Comparison of ENCODE assay signal across 8 mouse cellular contexts in genomic region chr11:57801766-57802510, GRCm38 (mm10). TPM values are rescaled to one million over a fixed set of nuclear protein-coding genes. Genes with fewer than 3 reads are reported as not detected.
DNase-seq lines count a peak whose midpoint lies in the region; ATAC-seq and TF ChIP-seq lines count a peak whose summit lies in the region.

No protein-coding gene starts in this region.

- H3K27ac ChIP-seq in embryonic facial prominence, embryonic 12.5 days: peak overlapping the region; percentile 69
- H3K27ac ChIP-seq in heart, embryonic 12.5 days (ENCODE audit: poor library complexity, severe bottlenecking): peak overlapping the region; percentile 69
- H3K27ac ChIP-seq in kidney, embryonic 15.5 days: peak overlapping the region; percentile 75
- peak overlapping the region; percentile 65 for H3K27ac ChIP-seq in lung, embryonic 14.5 days (ENCODE audit: low read depth)

- WGBS in embryonic facial prominence, embryonic 12.5 days: under 1% methylated on average over 84 of the region's 85 CpGs
- under 1% methylated on average over 85 of the region's 85 CpGs for whole genome bisulfite sequencing in heart, embryonic 12.5 days
- under 1% methylated on average over 67 of the region's 85 CpGs for WGBS in kidney, embryonic 15.5 days
- under 1% methylated on average over 79 of the region's 85 CpGs for WGBS in lung, embryonic 14.5 days

- peak overlapping the region; percentile 85 for H3K4me3 ChIP-seq in embryonic facial prominence, embryonic 12.5 days
- peak overlapping the region; percentile 99 for H3K4me3 ChIP-seq in heart, embryonic 12.5 days
- peak overlapping the region; percentile 98 for H3K4me3 ChIP-seq in kidney, embryonic 15.5 days (replicated peaks)
- H3K4me3 ChIP-seq in lung, embryonic 14.5 days (ENCODE audit: low read depth, low read length): peak overlapping the region; percentile 92

- H3K9me3 ChIP-seq in embryonic facial prominence, embryonic 12.5 days: no peaks in the 10 kb centered on the region
- no peaks in the 10 kb centered on the region for H3K9me3 ChIP-seq in heart, embryonic 12.5 days (replicated peaks)
- H3K9me3 ChIP-seq in kidney, embryonic 15.5 days (replicated peaks): no peaks in the 10 kb centered on the region
- no peaks in the 10 kb centered on the region for H3K9me3 ChIP-seq in lung, embryonic 14.5 days (ENCODE audit: low read depth, low read length)

- H3K36me3 ChIP-seq in embryonic facial prominence, embryonic 12.5 days: 0 out of 2 replicates have a peak, but pooled peaks cover 7% of the 10 kb centered on the region
- H3K36me3 ChIP-seq in heart, embryonic 12.5 days: no peaks in the 10 kb centered on the region
- H3K36me3 ChIP-seq in kidney, embryonic 15.5 days: peaks cover 8% of the 10 kb centered on the region; the same call in 1 of the 2 replicates
- H3K36me3 ChIP-seq in lung, embryonic 14.5 days (ENCODE audit: insufficient read depth): 0 out of 2 replicates have a peak, but pooled peaks cover 8% of the 10 kb centered on the region

- TF ChIP-seq CTCF in lung, embryonic 14.5 days (IDR thresholded peaks at IDR 0.05; ENCODE audit: low read depth): no peak

- peak overlapping the region; percentile 93 for H3K4me2 ChIP-seq in embryonic facial prominence, embryonic 12.5 days (replicated peaks)
- peak overlapping the region; percentile 90 for H3K4me2 ChIP-seq in heart, embryonic 12.5 days
- H3K4me2 ChIP-seq in kidney, embryonic 15.5 days: peak overlapping the region; percentile 99
- peak overlapping the region; percentile 95 for H3K4me2 ChIP-seq in lung, embryonic 14.5 days

- no peaks in the 10 kb centered on the region for H3K27me3 ChIP-seq in embryonic facial prominence, embryonic 12.5 days
- H3K27me3 ChIP-seq in heart, embryonic 12.5 days (replicated peaks): no peaks in the 10 kb centered on the region
- H3K27me3 ChIP-seq in kidney, embryonic 15.5 days: no peaks in the 10 kb centered on the region
- H3K27me3 ChIP-seq in lung, embryonic 14.5 days (ENCODE audit: insufficient read depth, low read length): no peaks in the 10 kb centered on the region

- peak overlapping the region; percentile 90 for H3K9ac ChIP-seq in embryonic facial prominence, embryonic 12.5 days
- H3K9ac ChIP-seq in heart, embryonic 12.5 days: peak overlapping the region; percentile 97
- H3K9ac ChIP-seq in kidney, embryonic 15.5 days: peak overlapping the region; percentile 87
- H3K9ac ChIP-seq in lung, embryonic 14.5 days: peak overlapping the region; percentile 83

- DNase-seq in 416B (ENCODE audit: low read depth): peak; percentile 37
- peak; percentile 66 to 70 for DNase-seq in adrenal gland, adult 18-20 months (ENCODE audit: low spot score in 2 of 2)
- DNase-seq in lung, embryonic 14.5 days: peak; percentile 73
- peak; percentile 63 for DNase-seq in ovary, postnatal 14 days (ENCODE audit: low spot score)
- peak; percentile 37 for DNase-seq in urinary bladder, postnatal 10 days (ENCODE audit: low spot score)

- ATAC-seq in embryonic facial prominence, embryonic 12.5 days (ENCODE audit: insufficient number of reproducible peaks, insufficient read depth, low FRiP score, low TSS enrichment): peak; percentile 59
- peak; percentile 66 for ATAC-seq in heart, embryonic 12.5 days (ENCODE audit: insufficient number of reproducible peaks, low FRiP score)
- ATAC-seq in kidney, embryonic 15.5 days (replicated peaks; ENCODE audit: low FRiP score): peak; percentile 72
- peak; percentile 69 for ATAC-seq in lung, embryonic 14.5 days (ENCODE audit: insufficient read depth)

- peaks cover 28% of the 10 kb centered on the region for H3K4me1 ChIP-seq in embryonic facial prominence, embryonic 12.5 days
- peaks cover 36% of the 10 kb centered on the region for H3K4me1 ChIP-seq in heart, embryonic 12.5 days (replicated peaks)
- peaks cover 29% of the 10 kb centered on the region for H3K4me1 ChIP-seq in kidney, embryonic 15.5 days
- peaks cover 10% of the 10 kb centered on the region for H3K4me1 ChIP-seq in lung, embryonic 14.5 days (ENCODE audit: insufficient read depth)

RNA-seq across cellular contexts. Expression of gene Sap30l, which starts 0.5 kb away (rescaled TPM):
- total RNA-seq in adrenal gland, adult 18-20 months (2021): 10 to 100 TPM; 48.5 to 62.8 TPM
- polyA plus RNA-seq in embryonic facial prominence, embryonic 12.5 days (2016; fragmentation: Nextera tagmentation; extraction: Ambion mirVana): 22.8 and 24.0 TPM in 2 replicates
- polyA plus RNA-seq in heart, embryonic 12.5 days (2016; fragmentation: Nextera tagmentation; extraction: Ambion mirVana): 15.0 and 17.3 TPM in 2 replicates
- polyA plus RNA-seq in kidney, embryonic 15.5 days (2015; fragmentation: Nextera tagmentation; extraction: Ambion mirVana): 10.1 and 11.6 TPM in 2 replicates
- 15.9 and 16.7 TPM in 2 replicates for polyA plus RNA-seq in lung, embryonic 14.5 days (2014; fragmentation: Nextera tagmentation; extraction: Ambion mirVana)

RNA-seq across cellular contexts. Expression of gene Hand1, which starts 30.7 kb away (rescaled TPM):
- 1 to 10 TPM; 6.7 to 9.4 TPM for total RNA-seq in adrenal gland, adult 18-20 months (2021)
- 1.9 and 5.4 TPM in 2 replicates for polyA plus RNA-seq in embryonic facial prominence, embryonic 12.5 days (2016; fragmentation: Nextera tagmentation; extraction: Ambion mirVana)
- 62.0 and 66.2 TPM in 2 replicates for polyA plus RNA-seq in heart, embryonic 12.5 days (2016; fragmentation: Nextera tagmentation; extraction: Ambion mirVana)
- polyA plus RNA-seq in kidney, embryonic 15.5 days (2015; fragmentation: Nextera tagmentation; extraction: Ambion mirVana): 0.99 and 5.4 TPM in 2 replicates
- polyA plus RNA-seq in lung, embryonic 14.5 days (2014; fragmentation: Nextera tagmentation; extraction: Ambion mirVana): not detected in 2 replicates

Comparison
In these comparisons a context has a peak if more than half of its experiments do, and no peak if none do; other contexts are left out.
1. Peak in every context shown above with its lines: DNase-seq, ATAC-seq, H3K4me3 ChIP-seq and H3K27ac ChIP-seq.